Mouse (Mus musculus) liver, postnatal 0 days (tissue): Measurements from ENCODE around the gene Spock1. TPM values are rescaled to one million over a fixed set of nuclear protein-coding genes. Genes with fewer than 3 reads are reported as not detected.

Source experiments
- ATAC-seq: fragments of 200-750 bp; cut with Nextera tagmentation; 2 replicates; pipeline ENCODE4 v1.8.0; 2017; ENCODE audit warnings: mild to moderate bottlenecking, moderate library complexity
- DNase-seq: peaks from one replicate; pipeline ENCODE4 v3.0.0-alpha.2; 2016
- H3K27ac ChIP-seq: fragments of 300-500 bp; sonication (generic); 2 replicates; pipeline ENCODE4 v1.5.1; 2014; ENCODE audit warnings: antibody characterized with exemption, moderate library complexity, mild to moderate bottlenecking, low read depth
- H3K27me3 ChIP-seq: fragments of 300-500 bp; sonication (generic); 2 replicates; pipeline ENCODE4 v1.6.1; 2014; ENCODE audit warnings: low read length, control low read depth, mixed read lengths; ENCODE audit not compliant: insufficient read depth
- H3K36me3 ChIP-seq: fragments of 300-500 bp; sonication (generic); replicated peaks from 2 replicates; pipeline ENCODE4 v1.6.1; 2014; ENCODE audit warnings: mild to moderate bottlenecking, control low read depth, low read length, moderate library complexity, mixed read lengths; ENCODE audit not compliant: insufficient read depth
- H3K4me1 ChIP-seq: fragments of 300-500 bp; sonication (generic); 2 replicates; pipeline ENCODE4 v1.6.1; 2014; ENCODE audit warnings: antibody characterized with exemption, mild to moderate bottlenecking, control low read depth; ENCODE audit not compliant: insufficient read depth
- H3K4me2 ChIP-seq: fragments of 300-500 bp; sonication (generic); 2 replicates; pipeline ENCODE4 v1.6.1; 2014; ENCODE audit warnings: low read depth, mild to moderate bottlenecking, low read length, moderate library complexity, mixed read lengths
- H3K4me3 ChIP-seq: fragments of 300-500 bp; sonication (generic); 2 replicates; pipeline ENCODE4 v1.5.1; 2014; ENCODE audit warnings: low read depth, low read length
- H3K9ac ChIP-seq: fragments of 300-500 bp; sonication (generic); replicated peaks from 2 replicates; pipeline ENCODE4 v1.6.1; 2014; ENCODE audit warnings: mild to moderate bottlenecking, moderate library complexity
- H3K9me3 ChIP-seq: fragments of 300-500 bp; sonication (generic); 2 replicates; pipeline ENCODE4 v1.6.1; 2016; ENCODE audit warnings: mild to moderate bottlenecking, control low read depth, low read length, mixed read lengths
- CTCF ChIP-seq: sonication (generic); IDR thresholded peaks from 2 replicates; pipeline ENCODE4 v1.5.1; 2016; ENCODE audit warnings: antibody characterized with exemption, low read depth
- EP300 ChIP-seq: IDR thresholded peaks from 2 replicates; pipeline ENCODE4 v1.6.1; 2016; ENCODE audit warnings: antibody characterized with exemption, low read depth, mild to moderate bottlenecking
- WGBS: fragments of 180-500 bp; shearing (Covaris S2); extraction: QIAGEN DNeasy Blood & Tissue Kit; methylation state at CpG from one replicate; pipeline ENCODE4 v1.1.7; 2014; ENCODE audit not compliant: insufficient replicate concordance; 5-methylcytosine and 5-hydroxymethylcytosine counted together
- polyA plus RNA-seq: library from polyadenylated mRNA; unstranded; fragments of >200 nt; fragmentation: Nextera tagmentation; extraction: Ambion mirVana; gene quantifications from 2 replicates; pipeline ENCODE4 v1.2.1, GENCODE M21; 2015

Spock1 gene
- polyA plus RNA-seq, 1 experiment from 2014 or later = not detected

DNA sequence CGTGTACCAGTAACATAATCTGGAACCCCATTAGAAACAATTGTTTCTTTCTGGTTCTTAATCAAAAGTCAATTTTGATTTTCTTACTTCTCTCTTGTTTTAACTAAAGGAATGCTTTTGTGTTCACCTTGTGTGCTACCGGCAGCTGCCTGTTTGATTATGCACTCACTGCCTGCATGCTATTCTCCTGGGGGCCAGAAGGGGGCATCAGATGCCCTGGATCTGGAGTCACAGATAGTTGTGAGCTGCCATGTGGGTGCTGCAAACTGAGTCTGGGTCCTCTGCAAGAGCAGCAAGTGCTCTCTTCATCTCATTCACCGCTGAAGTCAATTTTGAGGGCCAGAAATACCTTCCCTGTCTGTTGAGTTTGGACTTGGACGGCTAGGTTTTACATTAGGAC is 476.3 kb downstream of the Spock1 start:
- Histone ChIP-seq H3K9me3 (no peaks in the 10 kb centered on the region), H3K27me3 (no peaks in the 10 kb centered on the region), H3K27ac (no peak overlapping the region), H3K4me3 (no peak overlapping the region), H3K4me1 (no peaks in the 10 kb centered on the region), H3K9ac (no peak overlapping the region), H3K4me2 (no peak overlapping the region), H3K36me3 (no peaks in the 10 kb centered on the region)
- WGBS = 87% methylated on average over 4 of the region's 4 CpGs
- no peak for ATAC-seq
- no peak for DNase-seq
- TF ChIP-seq EP300 (no peak), CTCF (no peak)

- Histone ChIP-seq H3K9ac (no peak overlapping the region), H3K4me3 (no peak overlapping the region)
- 75% methylated on average over 14 of the region's 14 CpGs for WGBS
Observed at GRCm38 (mm10) chr13:57428840-57429239, 479.3 kb downstream of the Spock1 start.

GRCm38 (mm10) chr13:57418781-57419180 is 489.4 kb downstream of the Spock1 start:
- no peak for ATAC-seq
- no peak overlapping the region for H3K9ac ChIP-seq
- no peak overlapping the region for H3K27ac ChIP-seq
- H3K4me2 ChIP-seq = no peak overlapping the region
- H3K9me3 ChIP-seq = no peaks in the 10 kb centered on the region
- no peaks in the 10 kb centered on the region for H3K36me3 ChIP-seq
- TF ChIP-seq EP300 (no peak), CTCF (no peak)
- DNase-seq = no peak
- H3K4me3 ChIP-seq = no peak overlapping the region
- H3K27me3 ChIP-seq = no peaks in the 10 kb centered on the region
- no peaks in the 10 kb centered on the region for H3K4me1 ChIP-seq
- 81% methylated on average over 5 of the region's 5 CpGs for WGBS

More at GRCm38 (mm10) chr13:57428840-57429239, 479.3 kb downstream of the Spock1 start:
- Histone ChIP-seq H3K4me1 (no peaks in the 10 kb centered on the region), H3K27me3 (no peaks in the 10 kb centered on the region), H3K4me2 (no peak overlapping the region), H3K36me3 (no peaks in the 10 kb centered on the region), H3K27ac (no peak overlapping the region), H3K9me3 (no peaks in the 10 kb centered on the region)
- TF ChIP-seq EP300 = no peak
- no peak for TF ChIP-seq CTCF
- DNase-seq = no peak
- no peak for ATAC-seq

GRCm38 (mm10) chr13:57414716-57415115 is 493.4 kb downstream of the Spock1 start:
- H3K4me1 ChIP-seq = no peaks in the 10 kb centered on the region
- no peak overlapping the region for H3K4me2 ChIP-seq
- H3K4me3 ChIP-seq = no peak overlapping the region
- no peak overlapping the region for H3K27ac ChIP-seq
- no peak overlapping the region for H3K9ac ChIP-seq
- no peaks in the 10 kb centered on the region for H3K27me3 ChIP-seq
- DNase-seq (no peak), ATAC-seq (no peak)
- TF ChIP-seq CTCF = no peak
- TF ChIP-seq EP300 = no peak
- WGBS = 80% methylated on average over 1 of the region's 1 CpGs
- H3K9me3 ChIP-seq = no peaks in the 10 kb centered on the region
- H3K36me3 ChIP-seq = no peaks in the 10 kb centered on the region

DNA sequence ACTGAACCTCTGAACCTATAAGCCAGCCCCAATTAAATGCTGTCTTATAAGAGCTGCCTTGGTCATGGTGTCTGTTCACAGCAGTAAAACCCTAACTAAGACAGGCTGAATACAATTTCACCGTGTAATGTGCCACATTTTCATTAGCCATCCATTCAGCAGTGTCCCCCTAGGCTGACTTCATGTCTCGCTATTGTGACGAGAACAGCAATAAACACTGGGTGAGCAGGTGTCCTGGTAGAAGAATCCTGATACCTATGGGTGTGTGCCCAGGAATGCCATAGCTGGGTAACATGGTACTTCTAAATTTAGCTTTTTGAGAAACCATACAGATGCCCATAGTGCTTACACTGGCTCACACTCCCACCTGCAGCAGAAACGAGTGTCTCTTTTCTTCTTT is 500.5 kb downstream of the Spock1 start:
- DNase-seq = no peak
- no peaks in the 10 kb centered on the region for H3K9me3 ChIP-seq
- no peak overlapping the region for H3K27ac ChIP-seq
- H3K9ac ChIP-seq = no peak overlapping the region
- ATAC-seq = no peak
- no peaks in the 10 kb centered on the region for H3K27me3 ChIP-seq
- no peak for TF ChIP-seq CTCF
- TF ChIP-seq EP300 = no peak
- H3K36me3 ChIP-seq = no peaks in the 10 kb centered on the region
- no peak overlapping the region for H3K4me2 ChIP-seq
- H3K4me3 ChIP-seq = no peak overlapping the region
- no peaks in the 10 kb centered on the region for H3K4me1 ChIP-seq
- WGBS = 73% methylated on average over 4 of the region's 4 CpGs

- WGBS = 74% methylated on average over 7 of the region's 7 CpGs
- no peak for TF ChIP-seq EP300
- no peak for TF ChIP-seq CTCF
- DNase-seq (no peak), ATAC-seq (no peak)
- Histone ChIP-seq H3K4me2 (no peak overlapping the region), H3K36me3 (no peaks in the 10 kb centered on the region), H3K4me1 (no peaks in the 10 kb centered on the region), H3K27ac (no peak overlapping the region), H3K27me3 (no peaks in the 10 kb centered on the region), H3K4me3 (no peak overlapping the region), H3K9me3 (no peaks in the 10 kb centered on the region), H3K9ac (no peak overlapping the region)
Observed at GRCm38 (mm10) chr13:57402386-57402785, 505.7 kb downstream of the Spock1 start.

DNA sequence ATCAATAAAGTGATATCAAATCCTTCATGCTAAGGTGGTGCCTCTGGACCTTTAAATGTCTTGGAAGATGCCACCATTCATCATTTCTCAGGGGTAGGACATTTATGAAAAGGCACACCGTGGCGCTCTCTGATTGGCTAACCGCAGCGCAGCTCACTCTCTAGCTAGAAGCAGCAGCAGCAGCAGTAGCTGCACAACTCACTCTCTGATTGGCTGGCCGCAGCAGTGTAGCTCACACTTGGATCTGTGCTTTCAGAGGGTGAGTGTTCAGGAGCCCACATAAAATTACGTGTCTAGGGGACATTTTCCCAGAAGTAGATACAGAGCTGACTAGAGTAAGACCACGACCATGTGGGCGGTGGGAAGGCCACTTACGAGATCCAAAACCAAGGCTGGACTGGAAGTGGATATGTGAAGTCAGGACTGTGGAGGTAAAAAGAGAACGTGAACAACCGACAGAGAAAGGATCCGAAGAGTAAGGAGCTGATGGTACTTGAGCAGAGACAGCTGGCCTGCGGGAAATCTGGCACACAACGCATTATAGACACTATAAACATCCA is 535.9 kb downstream of the Spock1 start:
- Histone ChIP-seq H3K27me3 (no peaks in the 10 kb centered on the region), H3K4me1 (no peaks in the 10 kb centered on the region), H3K9me3 (no peaks in the 10 kb centered on the region), H3K4me3 (no peak overlapping the region), H3K4me2 (no peak overlapping the region), H3K36me3 (no peaks in the 10 kb centered on the region), H3K27ac (no peak overlapping the region), H3K9ac (no peak overlapping the region)
- no peak for DNase-seq
- TF ChIP-seq EP300 (no peak), CTCF (no peak)
- WGBS = 82% methylated on average over 14 of the region's 14 CpGs
- no peak for ATAC-seq

Other genes starting within 250 kb of the Spock1 start
- 2.2 and 2.9 TPM in 2 replicates for gene Klhl3, start 205.3 kb upstream of the Spock1 start, polyA plus RNA-seq
- gene Hnrnpa0, start 220.2 kb upstream of the Spock1 start, polyA plus RNA-seq = 11.0 and 11.4 TPM in 2 replicates
- gene Idnk, start 249.3 kb upstream of the Spock1 start, polyA plus RNA-seq = 35.4 and 37.6 TPM in 2 replicates